Mouse (Mus musculus) CD4-positive, CD25-positive, alpha-beta regulatory T cell (primary cell): Measurements from ENCODE around the gene 2310034G01Rik. TPM values are rescaled to one million over a fixed set of nuclear protein-coding genes. Genes with fewer than 3 reads are reported as not detected.

ENCODE experiments used
- polyA plus RNA-seq: library from polyadenylated mRNA; unstranded; fragments of 100-300 nt; shearing (Covaris generic); gene quantifications from one replicate; pipeline ENCODE4 v1.2.1, GENCODE M21; 2017

The 2310034G01Rik gene
- polyA plus RNA-seq = 0.13 TPM

DNA sequence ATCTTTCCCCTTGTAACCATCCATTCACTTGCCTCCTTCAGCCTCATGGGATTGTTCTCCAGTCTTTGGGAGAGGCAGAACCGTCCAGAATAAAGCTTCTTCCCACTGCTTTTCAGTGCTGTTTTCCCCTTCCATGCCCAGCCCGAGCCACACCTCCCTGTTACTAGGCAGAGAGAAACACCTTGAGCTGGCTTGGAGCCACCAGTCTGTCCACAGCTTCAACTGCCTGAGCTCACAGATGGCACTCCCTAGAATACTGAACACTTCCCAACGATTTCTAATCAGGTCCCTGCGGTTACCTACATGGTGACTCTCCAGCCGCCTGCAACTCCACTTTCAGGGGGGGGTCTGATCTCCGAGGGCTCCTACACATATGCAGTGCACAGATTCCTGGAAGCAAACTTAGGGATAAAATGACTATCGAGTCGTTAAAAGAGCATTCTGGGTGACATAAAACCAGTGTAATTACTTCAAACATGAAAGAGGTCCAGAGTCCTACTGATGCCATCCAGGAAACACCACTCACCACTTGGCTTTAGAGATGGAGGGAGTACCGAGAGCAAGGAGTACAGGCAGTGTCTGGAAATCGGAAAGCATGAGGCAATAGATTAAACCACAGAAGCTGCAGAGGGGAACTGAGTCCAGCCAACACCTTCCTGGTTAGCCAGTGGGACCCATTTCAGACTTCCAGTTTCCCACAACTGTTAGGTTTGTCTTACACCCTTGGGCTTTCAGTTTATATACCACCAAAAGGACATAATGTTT is at the start of gene 2310034G01Rik:
TSS of gene 2310034G01Rik (minus strand) at position 135 of the 765 bp plus-strand sequence.

DNA sequence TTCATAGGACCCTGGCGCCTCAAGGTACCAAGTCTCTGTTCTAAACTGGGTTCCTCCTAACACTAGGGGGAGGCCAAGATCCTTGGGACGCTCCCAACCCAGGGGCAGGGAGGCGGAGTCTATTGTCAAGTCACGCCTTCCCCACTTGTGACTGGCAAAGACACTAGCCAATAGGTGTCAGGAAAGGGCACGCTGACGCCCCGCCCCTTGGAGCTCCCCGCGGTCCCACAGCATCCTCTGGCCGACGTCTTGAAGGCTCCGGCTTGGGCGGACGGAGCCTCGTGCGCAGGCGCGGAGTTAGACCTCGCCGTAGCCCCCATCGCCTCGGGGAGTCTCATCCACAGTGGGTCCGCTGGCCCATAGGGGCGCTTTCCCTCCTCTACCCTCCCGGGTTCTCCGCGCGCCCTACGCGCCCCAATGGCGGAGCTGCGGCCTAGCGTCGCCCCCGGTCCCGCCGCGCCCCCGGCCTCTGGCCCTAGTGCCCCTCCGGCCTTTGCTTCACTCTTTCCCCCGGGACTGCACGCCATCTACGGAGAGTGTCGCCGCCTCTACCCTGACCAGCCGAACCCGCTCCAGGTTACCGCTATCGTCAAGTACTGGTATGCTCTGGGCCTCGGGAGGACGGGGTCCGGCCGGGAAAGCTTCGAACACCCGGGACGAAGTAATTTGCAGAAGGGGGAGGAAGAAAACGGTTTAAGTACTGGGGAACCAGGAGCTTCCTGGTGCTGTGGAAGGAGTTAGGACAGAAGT is 46.8 kb upstream of the 2310034G01Rik start, which contains the start of gene Sufu:
TSS of gene Sufu (plus strand) at position 211 of the 750 bp plus-strand sequence.

DNA sequence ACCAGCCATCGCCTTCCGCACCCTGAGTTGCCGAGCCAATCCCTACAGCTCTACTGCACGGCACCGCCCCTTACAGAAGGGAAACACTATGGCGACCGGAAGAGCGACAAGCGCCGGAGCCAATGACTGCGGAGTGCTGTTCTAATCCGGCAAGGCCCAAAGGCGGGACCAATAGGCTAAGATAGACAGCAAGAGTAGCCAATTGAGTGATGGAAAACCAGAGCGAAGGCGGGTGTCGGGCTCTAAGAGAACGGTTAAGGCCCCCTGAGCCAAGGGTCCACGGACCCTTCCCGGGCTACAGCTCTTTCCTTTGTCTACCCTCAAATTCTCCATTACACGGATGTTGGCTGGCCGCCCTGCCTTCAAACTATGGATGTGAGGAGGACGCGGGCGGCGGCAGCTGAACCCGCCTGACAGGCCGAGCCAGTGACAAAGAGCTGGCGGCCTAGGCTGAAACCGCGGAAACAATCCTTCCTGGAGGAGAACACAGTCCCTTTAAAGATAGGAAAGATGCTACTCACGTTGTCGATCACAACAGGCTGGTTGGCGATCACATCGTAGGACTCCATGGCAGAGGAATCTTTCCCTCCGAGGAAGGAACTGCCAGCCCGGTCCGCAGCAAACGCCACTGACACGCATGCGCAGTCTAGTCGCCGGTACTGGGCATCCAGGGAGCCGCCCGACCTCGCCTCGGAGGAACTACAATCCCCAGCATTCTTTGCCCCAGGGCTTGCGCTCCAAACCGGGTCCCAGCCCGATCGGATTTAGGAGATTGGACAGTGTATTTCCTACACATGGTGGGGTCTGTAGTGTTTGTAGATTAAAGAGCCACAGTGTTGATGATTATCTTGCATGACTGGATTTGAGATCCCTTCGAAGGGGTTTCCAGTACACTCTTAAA is 45.3 kb upstream of the 2310034G01Rik start, which contains the start of gene Actr1a:
TSS of gene Actr1a (minus strand) at position 640 of the 901 bp plus-strand sequence.

DNA sequence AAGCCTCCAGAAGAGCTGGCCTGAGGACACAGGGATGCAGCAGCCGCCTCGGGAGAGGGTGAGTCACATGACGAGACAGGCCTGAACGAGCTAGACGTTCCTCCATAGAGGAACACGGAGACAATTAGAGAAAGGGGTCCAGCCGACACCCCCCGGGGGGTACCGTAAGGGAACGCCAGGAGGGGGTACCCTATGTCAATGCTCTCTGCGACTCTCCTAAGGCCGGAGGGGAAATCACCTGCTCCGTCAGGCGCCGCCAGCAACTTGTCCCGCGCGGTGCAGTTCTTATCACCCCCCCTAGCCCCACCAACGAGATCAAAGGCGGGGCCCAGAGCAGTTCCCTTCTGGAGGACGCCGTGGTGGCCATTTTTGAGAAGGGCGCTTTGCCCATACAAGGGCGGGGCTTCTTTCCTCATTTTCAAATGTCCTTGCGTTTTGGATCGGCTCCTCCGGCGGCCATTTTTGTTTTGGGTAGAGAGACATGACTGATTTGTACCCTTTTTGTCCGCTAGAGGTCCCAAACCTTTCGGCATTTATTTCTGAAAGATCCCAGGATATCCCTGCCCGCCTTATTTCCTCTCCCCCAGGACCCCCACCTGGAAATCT is 11.7 kb downstream of the 2310034G01Rik start, which contains the start of gene Cuedc2:
TSS of gene Cuedc2 (minus strand) at position 372 of the 606 bp plus-strand sequence.

DNA sequence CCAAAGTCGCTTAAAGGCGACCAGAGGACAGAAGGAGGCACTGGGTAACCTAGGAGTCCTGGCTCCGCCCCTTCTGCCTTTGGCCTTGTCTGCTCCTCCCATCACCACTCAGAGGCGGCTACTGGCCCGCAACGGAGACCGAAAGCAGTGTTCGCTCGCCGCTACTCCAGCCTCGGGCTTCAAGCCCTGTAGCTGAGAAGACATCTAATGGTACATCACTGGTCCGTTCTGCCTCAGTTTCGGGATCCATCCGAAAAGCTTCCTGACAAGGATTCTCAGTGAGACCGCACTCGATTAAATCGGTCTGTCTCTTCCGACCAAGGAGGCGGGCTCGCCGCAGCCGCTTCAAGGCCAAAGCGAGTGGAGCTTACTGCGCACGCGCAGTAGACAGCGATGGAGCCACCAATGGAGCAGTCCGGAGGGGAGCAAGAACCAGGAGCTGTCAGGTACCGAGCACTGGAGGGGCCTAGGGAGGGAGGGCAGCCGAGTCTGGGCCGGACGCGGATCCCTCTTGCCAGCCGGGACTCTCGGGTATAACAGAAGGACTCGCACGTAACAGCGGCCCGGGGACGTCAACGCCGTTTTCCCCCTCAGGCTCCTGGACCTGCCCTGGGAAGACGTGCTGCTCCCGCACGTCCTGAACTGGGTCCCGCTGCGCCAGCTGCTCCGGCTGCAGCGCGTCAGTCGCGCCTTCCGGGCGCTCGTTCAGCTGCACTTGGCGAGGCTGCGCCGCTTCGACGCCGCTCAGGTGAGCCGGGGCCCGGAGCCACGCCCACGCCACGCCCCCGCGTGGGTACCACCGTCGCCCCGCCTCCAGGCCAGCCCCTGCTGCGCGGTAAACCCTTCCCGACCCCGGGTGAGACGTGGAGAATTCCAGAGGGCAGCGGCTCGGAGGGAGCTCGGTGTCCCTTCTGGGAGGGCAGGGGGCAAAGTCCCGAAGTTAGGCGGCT is 21.7 kb downstream of the 2310034G01Rik start, which contains the start of gene Fbxl15:
TSS of gene Fbxl15 (plus strand) at position 104 of the 950 bp plus-strand sequence.

DNA sequence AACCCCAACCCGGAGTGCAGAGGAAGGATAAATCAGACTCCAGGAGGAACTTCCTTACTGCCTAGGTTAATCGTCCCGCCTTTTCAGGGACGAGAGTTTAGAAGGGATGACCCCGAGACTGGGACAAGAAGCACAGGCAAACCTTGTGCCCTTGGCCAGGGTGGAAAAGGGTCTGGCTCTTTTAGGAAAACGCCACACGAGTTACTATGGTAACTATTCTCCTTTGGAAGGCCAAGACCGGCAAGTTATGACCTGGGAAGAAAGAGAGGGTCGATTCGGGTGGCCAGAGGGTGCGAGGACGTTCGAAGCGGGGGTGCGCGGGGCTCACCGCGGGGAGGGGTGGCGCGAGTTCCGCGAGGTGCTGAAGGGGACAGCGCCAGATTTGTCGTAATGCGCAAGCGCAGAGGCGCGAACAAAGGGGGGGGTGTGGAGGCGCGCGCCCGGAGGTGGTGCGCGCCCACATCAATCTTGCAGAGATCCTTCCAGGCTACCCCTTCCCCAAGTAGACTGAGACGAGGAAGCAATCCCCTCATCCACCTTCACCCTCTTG is 23.3 kb downstream of the 2310034G01Rik start, which contains the start of gene Psd:
TSS of gene Psd (minus strand) at position 401 of the 550 bp plus-strand sequence.

DNA sequence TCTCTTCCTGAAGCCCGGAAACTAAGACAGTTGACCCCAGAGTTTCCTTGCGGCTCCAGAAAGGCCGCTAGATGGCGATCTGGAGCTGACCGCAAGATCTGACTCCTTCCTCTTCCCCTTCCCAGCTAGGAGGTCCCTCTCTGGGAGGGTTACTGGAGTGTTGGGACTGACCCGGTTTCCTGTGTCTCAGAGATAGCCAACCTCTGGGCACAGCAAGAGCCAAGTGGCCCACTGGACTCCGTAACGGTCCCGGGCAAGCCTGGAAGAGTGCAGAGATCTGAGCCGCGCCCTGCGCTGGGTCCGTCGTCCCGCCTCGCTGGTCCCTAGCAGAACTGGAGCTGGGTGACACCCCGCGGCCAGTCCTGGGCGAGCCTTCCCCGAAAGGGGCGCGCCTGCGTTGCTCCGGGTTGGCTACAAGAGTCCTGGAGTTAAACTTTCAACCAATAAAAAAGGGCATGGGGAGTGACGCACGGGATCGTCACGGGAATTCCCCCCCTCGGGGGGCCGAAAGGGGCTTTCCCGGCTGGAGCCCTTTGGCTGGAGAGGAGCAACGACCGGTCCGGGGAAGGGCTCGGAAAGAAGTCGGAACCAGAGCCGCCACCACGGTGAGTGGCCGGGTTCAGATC is 45.8 kb downstream of the 2310034G01Rik start, which contains the start of gene Nfkb2:
TSS of gene Nfkb2 (plus strand) at position 105 of the 626 bp plus-strand sequence.

Other genes with a start within 250 kb of the 2310034G01Rik start
- gene Elovl3, start 218.4 kb downstream of the 2310034G01Rik start, polyA plus RNA-seq = not detected
- gene Pitx3, start 202.0 kb downstream of the 2310034G01Rik start, polyA plus RNA-seq = not detected
- gene Gbf1, start 197.8 kb downstream of the 2310034G01Rik start, polyA plus RNA-seq = 55.6 TPM
- 93.7 TPM for gene Nfkb2, start 46.0 kb downstream of the 2310034G01Rik start, polyA plus RNA-seq
- gene Psd, start 23.1 kb downstream of the 2310034G01Rik start, polyA plus RNA-seq = 5.4 TPM
- 12.5 TPM for gene Fbxl15, start 22.1 kb downstream of the 2310034G01Rik start, polyA plus RNA-seq
- 54.5 TPM for gene Cuedc2, start 11.6 kb downstream of the 2310034G01Rik start, polyA plus RNA-seq
- gene Mfsd13a, start 9.2 kb downstream of the 2310034G01Rik start, polyA plus RNA-seq = 5.9 TPM
- gene Actr1a, start 45.4 kb upstream of the 2310034G01Rik start, polyA plus RNA-seq = 106 TPM
- 40.6 TPM for gene Sufu, start 46.6 kb upstream of the 2310034G01Rik start, polyA plus RNA-seq
- 124 TPM for gene Trim8, start 151.4 kb upstream of the 2310034G01Rik start, polyA plus RNA-seq
- 16.9 TPM for gene Arl3, start 222.9 kb upstream of the 2310034G01Rik start, polyA plus RNA-seq
- gene Sfxn2, start 223.1 kb upstream of the 2310034G01Rik start, polyA plus RNA-seq = 14.2 TPM
- 68.5 TPM for gene Wbp1l, start 248.8 kb upstream of the 2310034G01Rik start, polyA plus RNA-seq